Mouse (Mus musculus) heart, postnatal 0 days (tissue): ENCODE data around the gene Tead2.

Experiments
- CTCF ChIP-seq: IDR thresholded peaks from 2 replicates; pipeline ENCODE4 v1.5.1; 2016; ENCODE audit warnings: antibody characterized with exemption, control low read depth, low read depth
- EP300 ChIP-seq: IDR thresholded peaks from 2 replicates; pipeline ENCODE4 v1.6.1; 2016; ENCODE audit warnings: antibody characterized with exemption, low read depth

DNA sequence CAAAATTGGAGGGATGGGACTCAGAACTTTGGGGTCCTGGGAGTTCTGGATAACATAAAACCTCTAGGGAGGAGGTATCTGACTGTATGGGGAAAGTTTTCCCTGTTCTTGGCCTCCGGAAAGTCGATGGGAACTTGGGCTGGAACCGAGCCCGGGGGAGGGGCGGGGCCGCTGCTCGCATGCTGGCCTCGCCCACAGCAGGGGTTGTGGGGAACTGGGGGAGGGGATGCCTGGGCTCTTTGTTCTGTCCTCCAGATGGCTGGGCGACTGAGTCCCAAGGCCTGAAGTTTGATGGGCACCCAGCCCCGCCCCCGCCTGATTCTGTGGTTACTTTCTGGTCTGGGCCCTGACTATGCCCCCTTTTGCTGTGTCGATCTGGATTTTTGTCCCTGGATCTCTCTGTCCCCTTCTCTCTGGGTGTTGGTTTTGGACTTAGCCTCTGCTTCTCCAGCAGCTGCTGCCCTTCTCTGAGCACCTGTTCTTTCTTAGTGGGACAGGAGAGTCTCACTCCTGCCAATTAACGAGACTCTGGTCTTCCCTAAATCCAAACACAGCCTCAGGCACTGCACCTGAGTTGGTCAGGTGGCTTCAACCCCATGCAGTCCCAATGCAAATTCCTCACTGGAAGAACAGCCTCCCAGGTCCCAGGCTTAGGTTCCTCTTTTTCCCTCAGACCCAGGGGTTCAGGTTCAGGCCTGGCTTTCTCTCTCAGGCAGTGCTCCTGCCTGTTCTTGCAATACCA lies 1.1 kb downstream of the Tead2 start:
- no peak for TF ChIP-seq EP300
- TF ChIP-seq CTCF: no peak
